Mouse (Mus musculus) gastrocnemius, postnatal 10 days (tissue): ENCODE measurements around the gene Mepce. TPM values are rescaled to one million over a fixed set of nuclear protein-coding genes. Genes with fewer than 3 reads are reported as not detected.
"Not testable (repeated sequence)": the region's sequence is repeated elsewhere in the genome, so short reads cannot be mapped to it uniquely, and the experiment has no call there.

ENCODE experiments used
- DNase-seq: peaks from one replicate; pipeline ENCODE4 v3.0.0; 2021; ENCODE audit warnings: mixed read lengths
- total RNA-seq, 2 experiments: library from RNA; stranded (reverse); gene quantifications; 2 replicates each; pipeline ENCODE4 v1.2.3; 2021

Gene Mepce
- total RNA-seq, 2 experiments from 2014 or later = 22.4 to 22.8 TPM

DNA sequence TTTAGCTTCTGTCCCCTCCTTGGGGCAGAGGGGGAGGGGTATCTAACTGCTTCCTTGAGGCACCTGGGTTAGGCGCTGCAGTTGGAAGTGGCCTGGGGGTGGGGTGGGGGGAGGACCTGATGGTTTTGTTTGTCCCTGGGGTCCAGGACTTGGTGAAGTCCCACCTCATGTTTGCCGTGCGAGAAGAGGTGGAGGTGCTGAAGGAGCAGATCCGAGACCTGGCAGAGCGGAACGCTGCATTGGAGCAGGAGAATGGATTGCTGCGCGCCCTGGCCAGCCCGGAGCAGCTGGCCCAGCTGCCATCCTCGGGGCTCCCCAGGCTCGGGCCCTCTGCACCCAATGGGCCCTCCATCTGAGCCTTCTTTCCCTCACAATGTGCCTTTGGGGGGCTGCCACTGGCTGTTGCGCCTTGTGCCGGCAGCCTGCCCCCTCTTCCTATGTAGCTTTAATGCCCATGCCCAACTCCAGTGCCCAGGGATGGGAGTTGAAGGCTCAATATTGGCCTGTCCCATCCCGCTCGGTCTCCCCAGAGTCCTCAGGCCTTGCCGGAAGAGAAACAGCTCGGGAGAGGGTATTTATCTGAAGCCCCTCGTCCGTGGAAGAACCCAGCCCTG is 28.4 kb downstream of the Mepce start:
- no peak for DNase-seq

DNA sequence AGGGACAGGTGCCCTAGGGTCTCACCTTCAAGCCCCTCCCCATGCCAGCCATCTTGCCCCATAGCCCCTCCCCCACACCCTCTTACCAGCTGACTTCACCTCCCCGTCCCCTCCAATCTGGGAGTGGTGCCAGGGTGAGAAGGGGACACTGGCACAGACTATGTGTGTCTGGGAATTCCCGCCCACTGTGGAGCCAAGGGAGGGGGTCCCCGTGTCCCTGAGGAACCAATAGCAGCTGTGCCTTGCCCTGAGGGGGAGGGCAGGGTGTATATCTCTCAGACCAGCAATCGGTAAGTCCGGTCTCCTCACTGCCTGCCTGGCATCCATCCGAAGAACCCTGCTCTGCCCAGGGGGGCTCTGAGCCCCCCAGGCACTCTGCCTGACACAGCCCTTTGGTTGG is 29.6 kb downstream of the Mepce start:
- no peak for DNase-seq

DNA sequence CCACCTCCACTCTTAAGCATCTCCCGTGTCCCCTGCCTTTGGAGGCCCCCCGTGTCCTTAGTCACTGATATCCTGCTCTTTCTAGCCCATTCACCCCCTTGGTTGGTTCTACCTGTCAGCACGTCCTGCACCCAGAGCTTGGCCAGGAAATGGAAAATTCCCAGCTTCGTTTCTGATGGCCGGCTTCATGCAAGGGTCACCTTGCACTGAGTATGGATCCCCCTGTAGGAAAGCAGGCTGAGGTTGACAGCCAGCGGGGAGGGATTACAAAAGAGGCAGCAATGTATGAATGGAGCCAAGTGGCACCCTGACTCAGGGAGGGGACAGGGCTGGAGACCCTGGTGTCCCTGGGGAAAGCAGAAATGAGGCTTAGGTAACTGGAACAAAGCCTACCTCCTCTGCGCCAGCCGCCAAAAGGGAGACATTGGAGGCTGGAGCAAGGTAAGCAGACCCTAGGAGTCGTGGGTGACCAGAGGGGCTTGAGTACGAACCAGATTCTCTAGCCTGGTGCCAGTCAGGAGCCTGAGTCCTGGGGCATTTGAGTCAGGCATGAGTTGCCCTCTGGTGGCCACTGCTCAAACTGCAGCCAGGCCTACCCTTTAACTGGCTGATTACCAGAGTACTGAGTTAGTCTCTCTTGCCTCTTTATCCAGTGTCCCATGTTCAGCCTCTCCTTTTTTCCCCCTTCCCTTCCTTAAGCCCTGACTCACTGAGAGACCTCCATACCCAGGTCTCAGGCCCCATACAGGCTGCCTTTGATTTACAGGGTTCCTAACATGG is 30.4 kb downstream of the Mepce start:
- DNase-seq = peak; percentile 88

DNA sequence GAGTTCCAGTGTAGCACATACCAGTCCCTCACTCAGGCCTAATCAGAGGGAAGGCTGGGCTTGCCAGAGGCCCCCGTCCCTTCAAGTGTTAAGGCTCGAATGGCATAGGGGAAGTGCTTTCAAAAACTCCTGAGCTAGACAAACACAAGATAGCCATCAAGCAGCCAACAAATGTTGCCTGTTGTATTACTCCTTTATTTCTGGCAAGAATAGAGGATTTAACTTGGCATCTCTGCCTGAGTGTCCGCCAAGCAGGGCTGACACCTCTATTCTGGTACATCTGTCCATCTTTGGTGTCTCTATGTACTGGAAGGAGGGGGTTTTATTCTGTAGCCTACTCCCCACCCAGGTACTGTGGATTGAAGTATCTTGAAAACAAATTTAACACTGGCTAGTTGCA is 31.3 kb downstream of the Mepce start:
- DNase-seq = no peak

DNA sequence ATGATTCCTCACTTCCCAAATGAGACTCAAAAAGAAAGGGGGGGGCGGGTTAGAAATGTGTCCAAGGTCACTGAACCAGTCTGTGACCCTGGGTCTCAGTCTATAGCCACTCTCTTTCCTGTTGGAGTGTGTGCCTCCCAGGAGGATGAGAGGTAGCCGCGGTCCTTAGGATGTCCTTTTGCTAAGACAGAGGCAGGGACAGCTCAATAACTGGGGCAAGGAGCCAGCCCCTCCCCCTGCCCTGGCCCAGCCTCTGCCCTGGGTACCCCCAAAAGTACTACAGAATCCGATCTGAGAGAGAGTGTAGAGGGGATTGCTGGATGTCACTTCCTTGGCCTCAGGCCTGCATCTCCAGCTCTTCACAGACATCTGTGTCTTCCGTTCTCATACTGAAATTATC is 32.0 kb downstream of the Mepce start:
- DNase-seq = no peak

DNA sequence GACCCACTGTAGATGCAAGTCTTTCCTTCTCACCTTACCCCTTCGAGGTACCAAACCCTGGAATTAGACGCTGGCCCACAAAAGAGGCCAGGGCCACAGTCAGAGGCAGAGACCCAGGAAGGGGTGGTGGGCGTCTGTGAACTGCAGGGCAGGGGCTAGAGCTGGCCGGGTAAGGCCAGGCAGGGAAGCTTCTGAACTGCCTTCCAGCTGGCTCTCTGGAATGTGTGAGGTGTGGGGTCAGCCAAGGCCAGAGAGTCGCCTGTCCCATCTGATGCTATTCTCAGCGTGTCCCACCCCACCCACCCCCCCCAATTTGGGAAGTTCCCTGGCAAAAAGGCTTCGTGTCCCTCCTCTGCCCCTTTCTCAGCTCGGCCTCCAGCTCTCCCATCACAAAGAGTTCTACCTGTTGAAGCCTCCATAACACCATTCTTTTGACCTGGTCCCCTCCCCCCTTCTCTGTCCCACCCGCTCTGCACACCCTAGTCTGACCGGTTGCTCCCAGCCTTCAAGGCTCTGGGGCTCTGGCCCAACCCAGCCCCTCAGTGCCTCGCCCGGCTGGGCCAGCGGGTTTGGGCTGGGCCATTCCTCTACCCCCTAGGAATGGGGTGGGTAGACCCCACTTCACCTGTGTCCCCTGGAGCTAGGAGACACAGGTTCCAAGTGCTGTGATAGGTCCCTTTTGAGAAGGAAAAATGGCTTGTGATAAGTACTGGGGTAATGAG is 34.2 kb downstream of the Mepce start:
- no peak for DNase-seq

DNA sequence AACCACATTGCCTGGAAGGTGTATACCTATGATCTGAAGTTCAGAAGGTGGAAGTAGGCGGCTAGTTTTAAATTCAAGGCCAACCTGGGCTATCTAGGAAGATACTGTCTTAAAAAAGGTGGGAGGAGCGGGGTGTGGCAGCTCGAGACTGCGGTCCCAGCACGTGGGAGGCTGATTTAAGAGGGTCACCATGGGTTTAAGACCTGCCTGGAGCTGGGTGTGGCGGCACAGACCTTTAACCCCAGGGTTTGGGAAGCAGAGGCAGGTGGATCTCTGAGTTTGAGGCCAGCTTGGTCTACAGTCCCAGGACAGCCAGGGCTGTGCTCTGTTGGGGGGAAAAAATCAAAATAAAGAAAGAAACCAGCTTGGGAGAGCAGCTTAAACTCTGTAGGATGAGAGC is 35.5 kb downstream of the Mepce start:
- DNase-seq = no peak

DNA sequence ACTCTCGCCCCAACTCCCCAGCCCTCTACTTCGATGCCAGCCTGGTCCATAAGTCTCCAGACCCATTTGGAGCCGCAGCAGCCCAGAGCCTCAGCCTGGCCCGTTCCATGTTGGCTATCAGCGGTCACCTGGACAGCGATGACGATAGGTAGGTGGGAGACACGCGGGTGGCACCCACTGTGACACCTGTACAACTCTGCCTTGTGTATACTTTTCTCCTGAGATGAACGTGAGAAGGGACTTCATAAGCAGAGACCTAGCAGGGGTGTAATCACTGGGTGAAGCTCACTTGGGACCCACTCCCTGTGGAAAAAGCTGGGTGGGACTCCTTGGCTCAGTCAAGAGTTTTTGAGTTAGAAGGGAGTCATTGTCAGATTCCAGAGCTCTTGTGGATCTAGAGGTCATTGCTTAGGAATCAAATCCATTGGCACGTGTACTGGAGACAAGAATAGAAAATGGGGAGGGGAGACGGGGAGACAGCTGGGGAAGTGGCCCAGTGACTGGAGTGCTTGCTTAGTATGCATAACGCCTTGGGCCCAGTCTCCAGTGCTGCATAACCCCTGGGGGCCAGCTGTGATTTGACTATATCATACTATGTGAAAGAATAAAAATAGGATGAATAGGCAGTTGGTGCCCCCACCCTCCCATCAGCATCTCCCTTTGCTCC is 36.1 kb downstream of the Mepce start:
- no peak for DNase-seq

DNA sequence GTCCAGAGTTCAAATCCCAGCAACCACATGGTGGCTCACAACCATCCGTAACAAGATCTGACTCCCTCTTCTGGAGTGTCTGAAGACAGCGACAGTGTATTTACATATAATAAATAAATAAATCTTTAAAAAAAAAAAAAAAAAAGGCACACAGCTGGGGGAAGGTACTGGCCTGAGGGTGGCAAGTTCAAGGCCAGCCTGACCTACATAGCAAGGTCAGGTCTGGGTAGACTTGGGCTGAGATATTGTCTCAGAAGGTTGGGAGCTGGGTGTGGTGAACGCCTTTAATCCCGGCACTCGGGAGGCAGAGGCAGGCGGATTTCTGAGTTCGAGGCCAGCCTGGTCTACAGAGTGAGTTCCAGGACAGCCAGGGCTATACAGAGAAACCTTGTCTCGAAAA is 37.2 kb downstream of the Mepce start:
- not testable (repeated sequence) for DNase-seq

DNA sequence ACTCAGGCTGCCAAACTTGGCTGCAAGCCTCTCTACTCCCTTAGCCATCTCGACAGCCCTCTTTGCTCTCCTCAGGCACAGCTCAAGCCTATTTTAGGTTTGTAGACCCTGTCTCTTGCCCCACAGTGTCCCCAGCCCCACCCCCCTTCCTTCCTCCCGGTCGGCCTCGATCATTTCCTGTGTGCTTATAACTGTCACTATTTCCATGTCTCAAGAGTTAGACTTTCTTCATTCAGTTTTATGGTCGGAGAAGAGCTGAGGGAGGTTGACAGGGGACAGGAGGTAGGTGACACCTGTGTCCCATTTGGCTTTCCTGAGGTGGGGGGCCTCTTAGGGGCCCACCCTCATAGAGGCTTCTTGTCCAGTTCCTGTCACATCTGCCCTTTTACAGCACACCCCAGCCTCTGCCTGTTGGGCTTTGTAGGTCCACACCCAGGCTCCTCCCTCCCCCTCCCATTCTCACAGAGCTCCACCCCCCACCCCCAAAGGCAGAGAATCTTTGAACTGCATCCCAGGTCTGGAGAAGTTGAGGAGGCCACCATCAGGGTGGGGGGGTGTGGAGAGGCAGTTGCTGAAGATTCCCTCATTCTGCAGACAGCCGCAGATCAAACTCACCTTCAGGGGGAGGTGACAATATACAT is 38.1 kb downstream of the Mepce start:
- no peak for DNase-seq

DNA sequence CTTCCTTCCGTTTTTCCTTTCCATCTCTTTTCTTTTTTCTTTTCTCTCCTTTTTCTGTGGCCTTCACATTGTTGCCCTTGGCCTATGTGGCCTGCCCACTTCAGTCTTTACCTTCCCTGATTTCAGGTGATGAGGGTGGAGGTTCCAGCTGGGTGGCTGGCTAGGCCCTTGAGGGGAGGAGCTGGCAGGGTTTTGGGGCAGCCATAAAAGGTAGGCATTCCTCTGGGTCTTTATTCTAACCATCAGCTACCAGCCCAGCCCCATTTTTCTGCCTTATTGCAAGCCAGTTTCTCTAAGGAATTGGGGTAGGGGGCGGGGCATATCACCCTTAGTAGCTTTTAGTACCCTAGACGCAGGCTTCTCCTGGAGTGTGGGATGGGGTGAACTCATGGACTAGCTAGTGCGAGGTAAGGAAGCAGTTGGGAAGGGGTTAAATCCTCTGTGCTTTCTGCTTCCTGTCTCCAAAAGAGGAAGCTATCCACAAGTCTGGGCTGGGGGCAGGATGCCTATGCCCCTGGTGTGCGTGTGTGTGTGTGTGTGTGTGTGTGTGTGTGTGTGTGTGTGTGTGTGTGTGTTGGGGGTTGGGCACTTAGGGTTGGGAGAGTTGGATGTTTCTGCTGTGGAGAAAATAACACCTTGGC is 39.2 kb downstream of the Mepce start:
- no peak for DNase-seq

DNA sequence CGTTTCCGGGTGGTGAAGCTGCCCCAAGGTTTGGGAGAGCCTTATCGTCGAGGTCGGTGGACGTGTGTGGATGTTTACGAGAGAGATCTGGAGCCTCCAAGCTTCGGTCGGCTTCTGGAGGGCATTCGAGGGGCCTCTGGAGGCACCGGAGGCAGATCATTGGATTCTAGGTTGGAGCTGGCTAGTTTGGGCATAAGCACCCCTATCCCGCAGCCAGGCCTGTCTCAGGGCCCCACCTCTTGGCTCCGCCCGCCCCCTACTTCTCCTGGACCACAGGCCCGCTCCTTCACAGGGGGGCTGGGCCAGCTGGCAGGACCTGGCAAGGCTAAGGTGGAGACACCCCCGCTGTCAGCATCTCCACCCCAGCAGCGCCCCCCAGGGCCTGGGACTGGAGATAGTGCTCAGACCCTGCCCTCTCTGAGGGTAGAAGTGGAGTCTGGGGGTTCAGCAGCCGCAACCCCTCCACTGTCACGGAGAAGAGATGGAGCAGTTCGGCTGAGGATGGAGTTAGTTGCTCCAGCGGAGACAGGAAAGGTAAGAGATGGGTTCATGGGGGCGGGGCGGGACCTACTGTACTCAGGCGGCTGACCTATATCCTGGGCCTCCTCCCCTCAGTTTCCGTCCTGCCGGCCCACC is 40.0 kb downstream of the Mepce start:
- DNase-seq = peak; percentile 52

DNA sequence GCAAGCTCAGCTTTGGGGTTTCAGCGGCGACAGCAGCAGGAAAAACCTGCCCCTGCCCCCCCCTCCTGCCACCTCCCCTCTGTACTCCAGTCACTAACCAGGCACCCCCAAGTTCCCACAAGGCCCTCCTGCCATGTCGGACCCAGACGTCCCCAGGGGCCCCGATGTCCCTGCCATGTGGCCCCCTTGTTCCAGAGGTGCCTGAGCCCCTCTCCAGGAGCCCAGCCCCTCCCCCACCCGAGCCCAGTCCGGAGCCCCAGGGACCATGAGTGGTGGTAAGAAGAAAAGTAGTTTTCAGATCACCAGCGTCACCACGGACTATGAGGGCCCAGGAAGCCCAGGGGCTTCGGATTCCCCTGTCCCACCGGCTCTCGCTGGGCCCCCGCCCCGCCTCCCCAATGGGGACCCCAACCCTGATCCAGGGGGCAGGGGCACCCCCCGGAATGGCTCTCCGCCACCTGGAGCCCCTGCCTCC is 40.6 kb downstream of the Mepce start:
- DNase-seq = no peak

DNA sequence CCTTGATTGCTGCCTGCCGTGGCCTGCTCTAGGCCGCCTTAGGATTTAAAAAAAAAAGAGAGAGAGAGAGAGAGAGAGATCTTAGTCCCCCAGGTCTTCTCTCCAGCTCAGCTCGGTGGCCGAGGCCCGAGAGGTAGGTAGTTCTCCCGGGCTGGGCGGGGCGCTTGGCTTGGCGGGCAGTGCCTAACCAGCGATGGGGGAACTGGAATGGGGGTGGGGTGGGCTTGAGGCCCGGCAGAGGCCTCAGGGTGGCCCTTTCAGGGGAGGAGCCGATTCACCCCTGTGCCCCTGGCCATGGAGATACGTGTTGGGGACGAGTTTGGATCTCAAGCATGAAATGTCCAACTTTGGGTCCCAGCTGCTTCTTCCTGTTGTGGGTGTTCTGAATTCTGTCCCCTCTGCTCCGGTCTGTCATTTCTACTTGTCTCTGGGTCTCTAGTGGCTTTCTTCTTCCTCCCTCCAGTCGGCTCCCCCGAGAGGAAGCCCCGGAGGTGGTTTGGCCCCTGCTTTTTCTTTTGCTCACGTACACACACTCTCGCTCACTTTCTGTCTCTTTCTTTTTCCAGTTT is 41.1 kb downstream of the Mepce start:
- DNase-seq = peak; percentile 75

DNA sequence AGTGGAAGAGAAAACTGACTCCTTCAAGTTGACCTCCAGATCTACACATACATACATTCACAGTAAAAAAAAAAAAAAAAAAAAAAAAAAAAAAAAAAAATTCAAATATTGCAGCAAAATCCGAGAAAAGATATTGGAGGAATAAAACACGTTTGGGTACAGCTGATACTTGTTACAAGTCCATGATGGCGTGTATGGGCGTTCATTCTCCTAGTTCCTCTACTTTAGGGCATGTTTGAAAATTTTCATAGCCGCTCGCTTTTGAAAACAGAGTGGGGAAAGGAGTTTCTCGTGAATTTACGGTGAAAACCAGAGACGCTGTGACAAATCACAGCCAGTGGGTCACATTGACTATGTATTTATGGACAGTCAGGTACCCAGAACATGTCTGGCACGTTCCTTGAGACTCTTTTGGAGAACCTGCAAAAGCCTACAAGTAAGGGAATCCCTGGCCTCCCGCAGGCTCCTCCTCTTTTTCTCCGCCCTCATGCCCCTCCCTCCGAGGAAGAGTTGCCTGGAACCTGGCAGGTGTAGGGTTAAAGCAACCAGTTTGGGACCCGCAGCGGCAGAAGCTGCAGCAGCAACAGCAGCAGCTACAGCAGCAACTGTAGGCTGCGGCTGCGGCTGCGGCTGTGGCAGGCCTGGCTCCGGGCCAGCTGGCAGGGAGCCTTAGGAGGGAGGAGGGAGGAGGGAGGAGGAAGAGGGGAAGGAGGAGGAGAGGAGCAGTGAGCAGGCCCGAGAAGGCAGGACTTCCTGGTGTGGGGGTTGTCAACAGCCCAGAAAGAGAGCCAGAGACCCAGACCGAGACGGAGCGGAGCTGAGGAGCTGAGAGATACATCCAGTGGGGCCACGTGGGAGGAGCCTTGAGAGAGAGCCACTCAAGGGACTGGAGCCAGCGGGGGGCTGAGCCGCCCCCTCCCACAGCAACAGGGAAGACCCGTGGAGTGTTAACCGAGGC is 42.0 kb downstream of the Mepce start, which contains the start of gene Tsc22d4:
TSS of gene Tsc22d4 (plus strand) at position 517 of the 958 bp plus-strand sequence.
- peak; percentile 96 for DNase-seq

DNA sequence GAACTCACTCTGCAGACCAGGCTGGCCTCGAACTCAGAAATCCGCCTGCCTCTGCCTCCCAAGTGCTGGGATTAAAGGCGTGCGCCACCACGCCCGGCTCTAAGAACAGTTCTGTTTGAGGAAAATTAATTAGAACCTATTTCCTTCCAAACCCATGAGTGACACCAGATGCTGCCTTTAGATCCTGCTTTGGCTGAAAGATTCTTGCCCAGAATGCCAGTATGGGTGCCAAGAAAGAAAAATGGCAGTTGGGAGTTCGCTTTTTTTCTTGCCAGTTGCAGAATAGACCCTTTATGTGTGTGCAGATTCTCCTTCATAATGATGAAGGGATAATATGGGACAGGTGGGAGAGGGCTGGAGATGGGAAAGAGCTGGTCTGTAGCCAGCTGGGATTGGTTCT is 43.3 kb downstream of the Mepce start:
- no peak for DNase-seq

DNA sequence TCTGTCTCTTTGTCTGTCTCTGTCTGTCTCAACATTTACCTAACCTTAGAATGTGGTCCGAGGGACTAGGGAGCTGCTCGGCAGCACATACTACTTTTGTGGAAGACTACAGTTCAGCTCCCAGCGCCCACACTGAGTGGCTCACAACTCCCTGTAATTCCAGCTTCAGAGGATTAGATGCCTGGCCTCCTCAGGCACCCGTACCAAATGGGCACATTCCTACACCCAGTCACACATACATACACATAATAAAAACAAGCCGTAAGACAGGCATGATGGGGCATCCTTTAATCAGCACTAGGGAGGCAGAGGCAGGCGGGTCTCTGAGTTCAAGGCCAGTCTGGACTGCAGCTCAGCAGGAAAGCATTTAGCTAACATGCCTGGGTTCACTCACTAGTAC is 44.6 kb downstream of the Mepce start:
- DNase-seq = no peak

DNA sequence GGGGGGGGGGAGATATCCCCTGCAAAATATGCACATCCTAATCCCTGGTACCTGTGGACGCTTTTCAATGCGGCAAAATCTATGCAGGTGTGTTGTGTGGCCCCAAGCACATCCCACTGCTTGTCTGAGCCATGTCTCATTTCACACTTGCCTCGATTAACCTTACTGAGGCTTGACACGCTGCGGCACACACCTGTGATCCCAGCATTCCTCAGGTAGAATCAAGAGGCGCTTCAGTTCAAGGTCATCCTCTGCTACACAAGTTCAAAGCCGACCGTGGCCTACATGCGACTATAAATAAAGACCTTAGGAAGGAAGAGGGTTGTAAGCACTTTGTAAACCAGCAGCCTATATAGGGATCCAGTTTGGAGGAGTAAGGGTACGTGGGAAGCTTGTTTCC is 45.4 kb downstream of the Mepce start:
- no peak for DNase-seq
